Mouse (Mus musculus) small intestine, adult 2 months (tissue): ENCODE measurements around the gene Map4k3. TPM values are rescaled to one million over a fixed set of nuclear protein-coding genes. Genes with fewer than 3 reads are reported as not detected.
A peak's percentile ranks its signal among the peaks of the same experiment; 100 is the strongest.

Experiments used
- H3K27ac ChIP-seq: fragments of 200-500 bp; 2 replicates; pipeline ENCODE4 v1.5.1; 2012; ENCODE audit warnings: low read depth, low read length, control low read depth, inconsistent platforms; ENCODE audit not compliant: insufficient read depth
- H3K27me3 ChIP-seq: fragments of 200-500 bp; 2 replicates; pipeline ENCODE4 v1.6.1; 2012; ENCODE audit warnings: mild to moderate bottlenecking, moderate library complexity, low read length, inconsistent platforms; ENCODE audit not compliant: control insufficient read depth, insufficient read depth
- H3K36me3 ChIP-seq: fragments of 200-500 bp; 2 replicates; pipeline ENCODE4 v1.6.1; 2012; ENCODE audit warnings: mild to moderate bottlenecking, low read length, control low read depth, inconsistent platforms; ENCODE audit not compliant: control insufficient read depth, insufficient read depth
- H3K4me1 ChIP-seq: fragments of 200-500 bp; 2 replicates; pipeline ENCODE4 v1.6.1; 2012; ENCODE audit warnings: low read length, inconsistent platforms, mixed read lengths; ENCODE audit not compliant: control insufficient read depth, insufficient read depth, insufficient read length
- H3K4me3 ChIP-seq: fragments of 200-500 bp; 2 replicates; pipeline ENCODE4 v1.5.1; 2012; ENCODE audit warnings: low read depth, mild to moderate bottlenecking, control low read depth, inconsistent platforms, low read length, moderate library complexity
- CTCF ChIP-seq: fragments of 200-500 bp; IDR thresholded peaks from 2 replicates; pipeline ENCODE4 v1.5.1; 2012; ENCODE audit warnings: low read depth, mild to moderate bottlenecking, control low read depth, inconsistent platforms, low read length, moderate library complexity, mixed read lengths; ENCODE audit not compliant: insufficient replicate concordance, insufficient read length; ENCODE audit errors: extremely low read depth
- POLR2A ChIP-seq: fragments of 200-500 bp; IDR thresholded peaks from 2 replicates; pipeline ENCODE4 v1.6.1; 2012; ENCODE audit warnings: low read depth, mild to moderate bottlenecking, control low read depth, inconsistent platforms, low read length, moderate library complexity
- WGBS: fragments of 180-500 bp; shearing (Covaris S2); methylation state at CpG from one replicate; pipeline ENCODE4 v1.1.7; 2018; 5-methylcytosine and 5-hydroxymethylcytosine counted together
- polyA plus RNA-seq: library from polyadenylated mRNA; depleted of rRNA; stranded (reverse); fragments of >200 nt; gene quantifications from 2 replicates; pipeline ENCODE4 v1.2.3, GENCODE M21; 2012

Gene Map4k3
- polyA plus RNA-seq, 1 experiment = 9.4 TPM

DNA sequence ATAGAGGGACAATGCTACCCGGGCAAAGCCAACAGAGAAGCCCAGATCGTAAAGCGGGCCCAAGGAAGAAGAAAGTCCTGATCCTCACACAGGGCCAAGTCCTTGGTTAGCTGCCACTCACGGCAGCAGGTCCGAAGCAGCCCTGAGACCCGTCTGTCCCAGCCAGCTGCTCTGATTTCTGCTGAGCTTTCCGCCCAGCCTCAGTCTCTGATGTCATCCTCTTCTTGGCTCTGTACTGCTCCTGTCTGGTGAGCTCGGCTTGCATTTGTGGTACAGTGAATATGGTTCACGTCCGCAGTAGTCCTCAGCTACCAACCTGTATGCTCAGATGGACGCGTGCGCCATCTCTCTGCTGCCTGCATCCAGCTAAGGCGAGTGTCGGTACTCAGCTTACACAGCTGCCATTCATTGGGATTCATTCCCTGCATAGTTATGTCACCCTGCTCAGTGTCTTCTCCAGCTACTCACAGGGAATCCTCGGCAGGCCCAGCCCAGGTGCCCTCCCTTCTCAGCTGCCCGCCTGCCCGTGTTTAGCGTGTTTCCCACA, 125.1 kb downstream of the Map4k3 start:
- no peak overlapping the region for H3K27ac ChIP-seq
- H3K4me3 ChIP-seq = no peak overlapping the region
- H3K36me3 ChIP-seq = peaks cover 66% of the 10 kb centered on the region
- no peaks in the 10 kb centered on the region for H3K4me1 ChIP-seq
- no peaks in the 10 kb centered on the region for H3K27me3 ChIP-seq
- TF ChIP-seq POLR2A = no peak
- TF ChIP-seq CTCF = no peak
- 91% methylated on average over 19 of the region's 19 CpGs for WGBS

DNA sequence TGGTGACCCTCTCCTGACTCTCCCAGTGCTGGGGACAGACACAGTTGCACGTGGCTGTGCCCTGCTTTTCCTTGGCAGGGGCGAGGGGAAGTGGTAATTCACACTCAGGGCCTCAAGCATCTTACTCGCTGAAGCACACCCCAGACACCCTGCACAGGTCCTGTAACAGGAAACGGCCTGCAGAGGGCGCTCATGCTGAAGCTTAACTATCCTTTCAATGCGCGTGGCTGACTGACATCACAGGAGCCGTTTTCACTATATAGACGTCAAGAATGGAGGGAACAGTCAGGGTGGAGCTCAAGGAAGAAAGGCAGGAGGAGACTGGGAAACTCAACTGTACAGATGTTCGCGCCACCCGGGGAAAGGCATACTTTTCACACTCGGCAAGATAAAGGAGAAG, 126.9 kb downstream of the Map4k3 start:
- no peak overlapping the region for H3K4me3 ChIP-seq
- no peaks in the 10 kb centered on the region for H3K27me3 ChIP-seq
- peaks cover 68% of the 10 kb centered on the region for H3K36me3 ChIP-seq
- 73% methylated on average over 13 of the region's 13 CpGs for WGBS
- H3K4me1 ChIP-seq = no peaks in the 10 kb centered on the region
- TF ChIP-seq POLR2A (no peak), CTCF (peak; percentile 44; the same call in 1 of the 2 replicates)
- H3K27ac ChIP-seq = no peak overlapping the region

DNA sequence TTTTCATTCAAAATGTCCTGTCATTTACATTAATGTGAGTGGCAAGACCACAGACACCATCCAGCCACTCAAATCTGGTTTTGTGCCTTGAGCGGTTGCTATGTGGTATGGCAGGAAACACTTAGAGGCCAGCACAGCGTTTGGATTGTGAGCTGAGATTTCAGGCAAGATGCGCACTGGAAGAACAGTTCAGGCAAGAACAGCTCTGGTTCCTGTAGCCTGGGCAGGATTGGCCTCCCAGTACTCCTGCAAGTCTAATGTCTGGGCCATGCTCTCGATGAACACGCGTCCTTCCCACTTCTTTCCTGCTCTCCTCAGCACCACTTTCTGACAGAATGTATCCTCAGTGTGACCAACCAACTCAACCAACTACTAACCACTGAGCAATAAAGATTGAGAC, 145.2 kb downstream of the Map4k3 start:
- WGBS = 95% methylated on average over 6 of the region's 6 CpGs

DNA sequence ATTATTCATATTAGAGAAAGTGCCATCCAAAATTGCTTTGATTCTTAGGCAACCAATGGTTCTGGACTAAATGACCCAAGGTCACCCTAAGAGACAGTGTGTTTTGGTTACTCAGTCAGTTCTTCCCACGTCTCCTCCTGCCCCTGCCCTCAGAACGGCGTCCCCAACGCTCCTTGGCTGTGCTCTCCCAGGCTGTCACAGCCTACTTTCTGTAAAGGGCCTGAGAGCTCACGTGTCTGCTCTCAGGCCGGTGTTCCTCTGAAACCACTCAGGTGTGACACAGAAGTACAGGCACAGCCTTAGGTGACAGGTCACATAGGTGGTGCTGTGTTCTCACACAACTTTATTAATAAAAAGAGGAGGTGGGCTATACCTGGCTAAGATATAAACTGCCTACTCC, 148.4 kb downstream of the Map4k3 start:
- Histone ChIP-seq H3K27ac (no peak overlapping the region), H3K4me1 (peaks cover 3% of the 10 kb centered on the region; the same call in 1 of the 2 replicates), H3K27me3 (0 out of 2 replicates have a peak, but pooled peaks cover 7% of the 10 kb centered on the region), H3K36me3 (peaks cover 21% of the 10 kb centered on the region), H3K4me3 (no peak overlapping the region)
- TF ChIP-seq CTCF (no peak), POLR2A (no peak)
- WGBS = 90% methylated on average over 6 of the region's 6 CpGs

More for the DNA sequence above, 145.2 kb downstream of the Map4k3 start:
- peaks cover 27% of the 10 kb centered on the region for H3K36me3 ChIP-seq
- no peak for TF ChIP-seq CTCF
- no peak for TF ChIP-seq POLR2A
- no peak overlapping the region for H3K27ac ChIP-seq
- no peak overlapping the region for H3K4me3 ChIP-seq
- H3K4me1 ChIP-seq = no peaks in the 10 kb centered on the region
- no peaks in the 10 kb centered on the region for H3K27me3 ChIP-seq

DNA sequence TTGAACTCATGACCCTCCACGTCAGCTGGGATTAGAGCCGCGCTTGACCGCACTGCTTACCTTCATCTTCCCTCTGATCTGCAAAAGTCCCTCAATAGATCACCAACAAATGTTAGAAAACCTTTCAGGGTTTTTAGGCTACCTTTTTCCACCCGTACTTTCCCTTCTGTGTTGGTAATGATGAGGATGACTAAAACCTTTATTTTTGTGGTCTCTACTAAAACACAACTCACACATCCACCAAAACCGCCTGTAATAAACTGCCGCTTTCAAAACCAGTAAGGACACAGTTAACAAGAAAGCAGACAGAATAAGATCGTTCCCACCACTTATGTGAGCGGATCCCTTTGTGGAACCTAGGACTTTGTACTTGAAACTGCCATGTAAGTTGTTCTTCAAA, 149.2 kb downstream of the Map4k3 start:
- Histone ChIP-seq H3K27ac (no peak overlapping the region), H3K36me3 (peaks cover 19% of the 10 kb centered on the region), H3K27me3 (0 out of 2 replicates have a peak, but pooled peaks cover 7% of the 10 kb centered on the region), H3K4me3 (no peak overlapping the region), H3K4me1 (peaks cover 3% of the 10 kb centered on the region; the same call in 1 of the 2 replicates)
- 88% methylated on average over 9 of the region's 9 CpGs for WGBS
- TF ChIP-seq CTCF = no peak
- no peak for TF ChIP-seq POLR2A

DNA sequence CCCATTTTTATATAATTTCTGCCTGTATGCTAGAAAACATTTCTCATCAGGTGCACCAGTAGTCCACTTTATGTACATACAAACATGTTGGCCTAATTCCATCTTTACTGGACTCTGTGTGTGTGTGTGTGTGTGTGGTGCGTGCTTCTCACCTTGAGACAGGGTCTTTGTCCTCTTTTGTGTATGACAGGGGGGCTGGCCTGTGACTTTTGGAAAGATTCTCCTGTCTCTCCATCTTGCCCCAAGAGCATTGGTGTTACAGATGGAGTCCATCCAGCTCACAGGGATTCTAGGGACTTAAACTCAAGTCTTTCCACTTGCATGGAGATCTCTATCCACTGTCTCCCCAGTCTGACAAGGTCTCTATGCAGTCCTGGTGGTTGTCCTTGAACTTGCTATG, 150.2 kb downstream of the Map4k3 start:
- Histone ChIP-seq H3K36me3 (peaks cover 12% of the 10 kb centered on the region), H3K27ac (no peak overlapping the region), H3K4me1 (peaks cover 3% of the 10 kb centered on the region; the same call in 1 of the 2 replicates), H3K4me3 (no peak overlapping the region), H3K27me3 (0 out of 2 replicates have a peak, but pooled peaks cover 7% of the 10 kb centered on the region)
- 97% methylated on average over 1 of the region's 1 CpGs for WGBS
- TF ChIP-seq POLR2A (no peak), CTCF (no peak)

DNA sequence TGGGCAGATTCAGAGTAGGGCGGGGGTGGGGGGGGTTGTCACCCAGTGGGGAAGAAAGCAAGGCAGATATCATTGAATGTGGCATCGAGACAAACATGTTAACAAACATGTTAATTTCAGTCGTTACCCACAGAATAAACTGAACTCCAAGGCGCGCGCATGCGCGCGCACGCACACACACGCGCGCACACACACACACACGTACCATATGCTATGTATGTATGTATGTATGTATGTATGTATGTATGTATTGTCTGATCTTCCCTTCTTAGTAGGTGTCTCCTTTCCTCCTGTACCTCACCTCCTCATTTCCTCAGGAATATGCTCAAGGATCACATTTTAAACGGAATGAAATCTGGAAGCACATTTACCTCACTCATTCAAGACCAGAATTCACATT, 150.6 kb downstream of the Map4k3 start, which contains the start of gene Cdkl4:
Gene Cdkl4 (minus strand): TSS at position 175 of the 400 bp plus-strand sequence.
- Histone ChIP-seq H3K4me3 (peak within 1 kb of the TSS; percentile 10), H3K27me3 (0 out of 2 replicates have a peak, but pooled peaks cover 7% of the 10 kb centered on the region), H3K27ac (no peak within 1 kb of the TSS), H3K4me1 (peaks cover 3% of the 10 kb centered on the region; the same call in 1 of the 2 replicates), H3K36me3 (peaks cover 10% of the 10 kb centered on the region)
- WGBS = 72% methylated on average over 15 of the region's 15 CpGs
- no peak for TF ChIP-seq POLR2A
- TF ChIP-seq CTCF = no peak
